Mouse (Mus musculus) mouse embryonic stem cell (cell line): ENCODE results near the gene Gpr108.

ENCODE experiments used
- in situ Hi-C, 2 experiments: fragments of 300-500 bp; cut with MboI; formaldehyde crosslinking; loops; 1 replicate in 1 of 2; 3 replicates in 1 of 2; pipeline ENCODE4 v1.14.3; 2019 to 2020; ENCODE audit warnings: low sequenced_read_pairs in 2 of 2, low pct_unique_long_range_greater_than_20kb in 1 of 2, mixed read lengths in 1 of 2; ENCODE audit not compliant: unreplicated experiment in 1 of 2

The Gpr108 gene

GRCm38 (mm10) chr17:57227468-57227867 is 20.8 kb downstream of the Gpr108 start:
- in situ Hi-C loops: no loop called here

- in situ Hi-C loops: no loop called here
Observed at GRCm38 (mm10) chr17:57223313-57223712, 24.9 kb downstream of the Gpr108 start.

GRCm38 (mm10) chr17:57221911-57222310 is 26.3 kb downstream of the Gpr108 start:
- in situ Hi-C loops: no loop called here

- in situ Hi-C loops: loop anchor here (5.0 to 10.0 kb wide), 2 partner anchors 115 to 117 kb away; no protein-coding TSS in a partner anchor
Observed at GRCm38 (mm10) chr17:57219884-57220207, 28.4 kb downstream of the Gpr108 start.

GRCm38 (mm10) chr17:57219167-57219883 is 28.9 kb downstream of the Gpr108 start:
- in situ Hi-C loops: loop anchor here (5.0 to 10.0 kb wide), 2 partner anchors 115 to 118 kb away; no protein-coding TSS in a partner anchor

GRCm38 (mm10) chr17:57218335-57218900 is 29.8 kb downstream of the Gpr108 start:
- in situ Hi-C loops: loop anchor here (5.0 to 10.0 kb wide), 2 partner anchors 116 to 119 kb away; no protein-coding TSS in a partner anchor

GRCm38 (mm10) chr17:57214676-57215387 is 33.4 kb downstream of the Gpr108 start:
- in situ Hi-C loops: loop anchor here (5.0 to 10.0 kb wide), 2 partner anchors 120 to 122 kb away; no protein-coding TSS in a partner anchor

- in situ Hi-C loops: loop anchor here in 1 of 2 experiments (10.0 kb wide), 1 partner anchor 123 kb away; no protein-coding TSS in a partner anchor
Observed at GRCm38 (mm10) chr17:57211501-57211900, 36.7 kb downstream of the Gpr108 start.

GRCm38 (mm10) chr17:57209330-57209729 is 38.9 kb downstream of the Gpr108 start:
- in situ Hi-C loops: no loop called here

- in situ Hi-C loops: no loop called here
Observed at GRCm38 (mm10) chr17:57207938-57208337, 40.3 kb downstream of the Gpr108 start.

- in situ Hi-C loops: no loop called here
Observed at GRCm38 (mm10) chr17:57201841-57202724, 46.2 kb downstream of the Gpr108 start.

GRCm38 (mm10) chr17:57198252-57198651 is 50.0 kb downstream of the Gpr108 start:
- in situ Hi-C loops: no loop called here

GRCm38 (mm10) chr17:57195326-57196010 is 52.8 kb downstream of the Gpr108 start:
- in situ Hi-C loops: no loop called here

GRCm38 (mm10) chr17:57194771-57195170 is 53.5 kb downstream of the Gpr108 start:
- in situ Hi-C loops: no loop called here

- in situ Hi-C loops: no loop called here
Observed at GRCm38 (mm10) chr17:57194041-57194507, 54.2 kb downstream of the Gpr108 start, which contains the start of gene Tnfsf14. TSS of gene Tnfsf14 (minus strand) at chr17:57194177.

GRCm38 (mm10) chr17:57188510-57189192 is 59.6 kb downstream of the Gpr108 start:
- in situ Hi-C loops: no loop called here

- in situ Hi-C loops: no loop called here
Observed at GRCm38 (mm10) chr17:57185641-57186040, 62.6 kb downstream of the Gpr108 start.
